Mouse (Mus musculus): ENCODE measurements around the gene Eri2. TPM values are rescaled to one million over a fixed set of nuclear protein-coding genes. Genes with fewer than 3 reads are reported as not detected.

Gene Eri2
- polyA plus RNA-seq, 1 experiment from 2014 or later = 24.2 TPM

DNA sequence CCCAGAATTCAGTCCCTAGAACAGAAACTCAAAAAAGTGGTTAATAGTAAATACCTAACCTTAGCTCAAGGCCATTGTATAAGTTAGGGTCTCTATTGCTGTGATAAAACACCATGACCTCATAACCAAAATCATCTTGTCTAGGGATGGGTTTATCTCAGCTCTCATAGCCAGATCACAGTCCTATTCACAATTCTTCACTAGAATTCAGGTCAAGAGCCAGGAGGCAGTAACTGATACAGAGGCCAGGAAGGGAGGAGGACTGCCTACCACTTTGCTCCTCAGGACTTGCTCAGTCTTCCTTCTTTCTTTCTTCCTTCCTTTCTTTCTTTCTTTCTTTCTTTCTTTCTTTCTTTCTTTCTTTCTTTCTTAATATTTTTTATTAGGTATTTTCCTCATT, 1.5 kb upstream of the Eri2 start:
- H3K4me3 ChIP-seq (ENCODE audit: low read depth, low read length) = peak overlapping the region; percentile 74
- H3K27ac ChIP-seq (ENCODE audit: low read depth) = no peak overlapping the region
- peaks cover 11% of the 10 kb centered on the region for H3K36me3 ChIP-seq (ENCODE audit: control insufficient read depth, insufficient read depth, low read length)
- ATAC-seq (replicated peaks; ENCODE audit: low FRiP score, low TSS enrichment, low read depth) (no peak), DNase-seq (ENCODE audit: low spot score) (no peak)
- H3K27me3 ChIP-seq (replicated peaks; ENCODE audit: control insufficient read depth, insufficient read depth, low read length) = no peaks in the 10 kb centered on the region
- H3K4me1 ChIP-seq (replicated peaks; ENCODE audit: control insufficient read depth, insufficient read depth, low read length) = peaks cover 9% of the 10 kb centered on the region
- H3K4me2 ChIP-seq (ENCODE audit: low read length) = peak overlapping the region; percentile 72
- peak overlapping the region; percentile 32; the same call in 1 of the 2 replicates for H3K9ac ChIP-seq (ENCODE audit: low read length)
- H3K9me3 ChIP-seq (ENCODE audit: control insufficient read depth, low read length) = no peaks in the 10 kb centered on the region

DNA sequence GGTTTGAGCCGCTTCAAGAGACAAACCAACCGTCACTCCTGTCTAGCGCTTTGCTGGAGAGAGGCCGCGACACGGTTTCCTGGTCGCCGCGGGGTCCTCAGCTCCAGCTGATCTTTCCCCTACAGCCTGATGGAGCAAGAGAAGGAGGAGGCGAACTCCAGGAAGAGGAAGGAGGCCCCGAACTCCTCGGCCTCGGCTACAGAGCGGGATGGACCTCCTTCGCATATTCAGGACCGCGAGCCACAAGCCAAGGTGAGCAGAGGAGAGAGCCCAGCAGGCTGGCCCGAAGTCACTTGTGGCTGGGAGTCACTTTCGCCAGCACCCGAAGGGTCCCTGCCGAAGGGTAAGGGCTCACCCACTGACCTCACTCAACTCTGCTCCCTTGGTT, 387 bp upstream of the Eri2 start:
- Histone ChIP-seq H3K4me1 (replicated peaks; ENCODE audit: control insufficient read depth, insufficient read depth, low read length) (peaks cover 9% of the 10 kb centered on the region), H3K27me3 (replicated peaks; ENCODE audit: control insufficient read depth, insufficient read depth, low read length) (no peaks in the 10 kb centered on the region), H3K9me3 (ENCODE audit: control insufficient read depth, low read length) (no peaks in the 10 kb centered on the region), H3K4me3 (ENCODE audit: low read depth, low read length) (peak overlapping the region; percentile 74), H3K36me3 (ENCODE audit: control insufficient read depth, insufficient read depth, low read length) (peaks cover 19% of the 10 kb centered on the region), H3K9ac (ENCODE audit: low read length) (peak overlapping the region; percentile 69), H3K27ac (ENCODE audit: low read depth) (peak overlapping the region; percentile 68), H3K4me2 (ENCODE audit: low read length) (peak overlapping the region; percentile 72)
- no peak for DNase-seq (ENCODE audit: low spot score)
- peak; percentile 83 for ATAC-seq (replicated peaks; ENCODE audit: low FRiP score, low TSS enrichment, low read depth)
- WGBS = 0% methylated on average over 21 of the region's 21 CpGs

DNA sequence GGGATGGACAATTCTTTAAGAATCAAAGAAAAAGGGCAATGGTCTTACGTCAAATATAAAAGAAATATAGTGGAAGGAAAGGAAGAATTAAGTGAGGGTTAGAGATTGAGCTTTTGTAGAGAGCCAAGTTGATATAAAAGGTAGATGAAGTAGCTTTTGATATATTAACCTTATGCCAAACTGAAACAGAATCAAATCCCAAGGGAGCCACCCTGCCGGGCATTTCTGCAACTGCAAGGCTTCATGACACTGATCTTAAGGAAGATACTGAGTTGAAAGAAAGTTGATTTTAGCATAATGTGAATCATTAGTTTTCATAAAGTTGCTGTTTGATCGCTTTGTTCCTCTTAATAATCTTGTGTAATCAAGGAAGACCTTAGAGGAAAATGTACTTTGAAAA, 4.8 kb downstream of the Eri2 start:
- no peaks in the 10 kb centered on the region for H3K27me3 ChIP-seq (replicated peaks; ENCODE audit: control insufficient read depth, insufficient read depth, low read length)
- peaks cover 63% of the 10 kb centered on the region for H3K36me3 ChIP-seq (ENCODE audit: control insufficient read depth, insufficient read depth, low read length)
- 90% methylated on average over 3 of the region's 3 CpGs for WGBS
- DNase-seq (ENCODE audit: low spot score) = no peak
- no peak overlapping the region for H3K9ac ChIP-seq (ENCODE audit: low read length)
- H3K4me3 ChIP-seq (ENCODE audit: low read depth, low read length) = no peak overlapping the region
- H3K27ac ChIP-seq (ENCODE audit: low read depth) = no peak overlapping the region
- no peak overlapping the region for H3K4me2 ChIP-seq (ENCODE audit: low read length)
- no peaks in the 10 kb centered on the region for H3K9me3 ChIP-seq (ENCODE audit: control insufficient read depth, low read length)
- peaks cover 3% of the 10 kb centered on the region; the same call in 1 of the 2 replicates for H3K4me1 ChIP-seq (replicated peaks; ENCODE audit: control insufficient read depth, insufficient read depth, low read length)
- ATAC-seq (replicated peaks; ENCODE audit: low FRiP score, low TSS enrichment, low read depth) = no peak

DNA sequence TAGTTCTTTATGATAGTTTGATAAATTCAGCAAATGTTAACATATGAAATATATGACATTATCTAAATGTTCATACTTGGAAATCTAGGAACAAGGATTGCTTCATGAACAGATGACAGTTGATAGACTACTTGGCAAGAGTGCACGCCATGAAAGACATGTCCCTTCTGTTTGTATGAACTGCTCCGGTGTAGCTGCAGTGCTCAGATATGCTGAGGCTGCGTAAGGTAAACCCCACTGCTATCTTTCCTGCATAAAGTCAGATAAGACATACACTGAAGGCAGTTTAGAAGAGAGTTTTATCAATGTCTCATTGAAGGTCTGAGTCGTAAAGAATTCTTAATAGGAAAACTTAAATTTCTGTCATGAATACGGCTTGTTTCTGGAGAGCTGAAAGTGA, 8.9 kb downstream of the Eri2 start:
- DNase-seq (ENCODE audit: low spot score) (no peak), ATAC-seq (replicated peaks; ENCODE audit: low FRiP score, low TSS enrichment, low read depth) (no peak)
- WGBS = 92% methylated on average over 5 of the region's 5 CpGs
- H3K27ac ChIP-seq (ENCODE audit: low read depth) = no peak overlapping the region
- H3K4me3 ChIP-seq (ENCODE audit: low read depth, low read length) = no peak overlapping the region
- H3K27me3 ChIP-seq (replicated peaks; ENCODE audit: control insufficient read depth, insufficient read depth, low read length) = no peaks in the 10 kb centered on the region
- H3K4me1 ChIP-seq (replicated peaks; ENCODE audit: control insufficient read depth, insufficient read depth, low read length) = no peaks in the 10 kb centered on the region
- no peak overlapping the region for H3K4me2 ChIP-seq (ENCODE audit: low read length)
- H3K9ac ChIP-seq (ENCODE audit: low read length) = no peak overlapping the region
- H3K9me3 ChIP-seq (ENCODE audit: control insufficient read depth, low read length) = no peaks in the 10 kb centered on the region
- H3K36me3 ChIP-seq (ENCODE audit: control insufficient read depth, insufficient read depth, low read length) = peaks cover 64% of the 10 kb centered on the region

DNA sequence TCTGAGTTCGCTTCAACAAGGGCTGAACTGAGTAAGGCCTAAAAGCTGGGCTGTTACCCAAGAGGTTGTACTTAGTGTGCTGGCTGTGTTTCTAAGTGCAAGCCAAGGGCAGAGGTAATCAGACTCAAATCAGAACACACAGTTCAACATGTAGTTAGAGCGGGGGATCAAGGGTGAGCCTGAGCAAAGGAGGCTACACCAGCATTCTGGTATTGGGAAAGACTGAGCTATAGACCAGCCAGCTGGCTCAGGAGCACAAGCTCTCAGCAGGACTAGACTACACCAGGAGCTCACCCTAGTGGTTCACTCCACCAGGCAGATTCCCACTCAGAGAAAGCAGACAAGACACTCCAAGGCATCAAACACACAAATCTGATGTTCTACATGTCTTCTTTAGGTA, 10.4 kb downstream of the Eri2 start:
- no peak overlapping the region for H3K27ac ChIP-seq (ENCODE audit: low read depth)
- peaks cover 50% of the 10 kb centered on the region for H3K36me3 ChIP-seq (ENCODE audit: control insufficient read depth, insufficient read depth, low read length)
- DNase-seq (ENCODE audit: low spot score) (no peak), ATAC-seq (replicated peaks; ENCODE audit: low FRiP score, low TSS enrichment, low read depth) (no peak)
- H3K4me1 ChIP-seq (replicated peaks; ENCODE audit: control insufficient read depth, insufficient read depth, low read length) = no peaks in the 10 kb centered on the region
- H3K9me3 ChIP-seq (ENCODE audit: control insufficient read depth, low read length) = no peaks in the 10 kb centered on the region
- H3K9ac ChIP-seq (ENCODE audit: low read length) = no peak overlapping the region
- no peak overlapping the region for H3K4me2 ChIP-seq (ENCODE audit: low read length)
- 95% methylated on average over 2 of the region's 2 CpGs for WGBS
- no peaks in the 10 kb centered on the region for H3K27me3 ChIP-seq (replicated peaks; ENCODE audit: control insufficient read depth, insufficient read depth, low read length)
- H3K4me3 ChIP-seq (ENCODE audit: low read depth, low read length) = no peak overlapping the region

DNA sequence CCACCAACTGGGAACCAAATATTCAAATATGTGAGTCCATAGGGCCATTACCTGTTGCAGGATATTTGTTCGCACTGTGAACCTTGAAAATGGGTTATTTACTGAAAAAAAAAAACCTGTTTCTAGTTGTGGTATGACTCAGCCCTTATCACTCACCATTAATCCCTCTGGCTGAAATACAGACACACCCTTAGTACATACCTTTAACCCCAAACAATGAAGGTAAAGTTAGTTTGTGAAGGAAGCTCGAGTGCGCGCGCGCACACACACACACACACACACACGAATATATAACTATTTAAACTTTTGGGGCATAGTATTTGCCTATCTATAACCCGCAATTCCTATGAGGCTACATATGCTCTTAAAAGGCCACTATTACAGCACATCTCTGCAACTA, 24.0 kb downstream of the Eri2 start:
- no peaks in the 10 kb centered on the region for H3K4me1 ChIP-seq (replicated peaks; ENCODE audit: control insufficient read depth, insufficient read depth, low read length)
- no peaks in the 10 kb centered on the region for H3K27me3 ChIP-seq (replicated peaks; ENCODE audit: control insufficient read depth, insufficient read depth, low read length)
- peak; percentile 64; the same call in 1 of the 2 replicates for ATAC-seq (replicated peaks; ENCODE audit: low FRiP score, low TSS enrichment, low read depth)
- no peak overlapping the region for H3K4me2 ChIP-seq (ENCODE audit: low read length)
- no peak overlapping the region for H3K9ac ChIP-seq (ENCODE audit: low read length)
- H3K27ac ChIP-seq (ENCODE audit: low read depth) = no peak overlapping the region
- no peak for DNase-seq (ENCODE audit: low spot score)
- WGBS = 85% methylated on average over 8 of the region's 8 CpGs
- no peaks in the 10 kb centered on the region for H3K9me3 ChIP-seq (ENCODE audit: control insufficient read depth, low read length)
- no peak overlapping the region for H3K4me3 ChIP-seq (ENCODE audit: low read depth, low read length)
- H3K36me3 ChIP-seq (ENCODE audit: control insufficient read depth, insufficient read depth, low read length) = no peaks in the 10 kb centered on the region

DNA sequence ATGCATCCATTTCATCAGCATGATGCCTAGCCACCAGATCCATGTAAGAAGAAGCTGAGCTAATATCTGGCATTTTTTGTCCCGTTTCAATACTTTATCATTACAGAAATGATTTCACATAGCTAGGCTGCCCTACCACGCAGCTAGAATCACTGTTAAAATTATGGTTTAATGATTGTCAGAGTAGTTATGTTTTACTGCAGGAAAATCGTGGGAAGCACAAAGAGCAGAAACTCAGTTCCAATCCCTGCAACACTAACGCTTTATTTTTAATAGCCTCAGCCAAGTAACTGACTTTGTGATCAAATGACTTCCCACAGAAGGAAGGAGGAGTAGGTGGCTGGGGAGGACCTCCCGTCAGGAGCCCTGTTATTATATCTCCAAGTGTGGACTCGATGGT, 26.9 kb downstream of the Eri2 start:
- DNase-seq (ENCODE audit: low spot score) (no peak), ATAC-seq (replicated peaks; ENCODE audit: low FRiP score, low TSS enrichment, low read depth) (no peak)
- H3K4me1 ChIP-seq (replicated peaks; ENCODE audit: control insufficient read depth, insufficient read depth, low read length) = no peaks in the 10 kb centered on the region
- no peak overlapping the region for H3K4me2 ChIP-seq (ENCODE audit: low read length)
- no peak overlapping the region for H3K9ac ChIP-seq (ENCODE audit: low read length)
- 73% methylated on average over 6 of the region's 6 CpGs for WGBS
- no peak overlapping the region for H3K27ac ChIP-seq (ENCODE audit: low read depth)
- no peak overlapping the region for H3K4me3 ChIP-seq (ENCODE audit: low read depth, low read length)
- H3K27me3 ChIP-seq (replicated peaks; ENCODE audit: control insufficient read depth, insufficient read depth, low read length) = no peaks in the 10 kb centered on the region
- no peaks in the 10 kb centered on the region for H3K36me3 ChIP-seq (ENCODE audit: control insufficient read depth, insufficient read depth, low read length)
- H3K9me3 ChIP-seq (ENCODE audit: control insufficient read depth, low read length) = no peaks in the 10 kb centered on the region

DNA sequence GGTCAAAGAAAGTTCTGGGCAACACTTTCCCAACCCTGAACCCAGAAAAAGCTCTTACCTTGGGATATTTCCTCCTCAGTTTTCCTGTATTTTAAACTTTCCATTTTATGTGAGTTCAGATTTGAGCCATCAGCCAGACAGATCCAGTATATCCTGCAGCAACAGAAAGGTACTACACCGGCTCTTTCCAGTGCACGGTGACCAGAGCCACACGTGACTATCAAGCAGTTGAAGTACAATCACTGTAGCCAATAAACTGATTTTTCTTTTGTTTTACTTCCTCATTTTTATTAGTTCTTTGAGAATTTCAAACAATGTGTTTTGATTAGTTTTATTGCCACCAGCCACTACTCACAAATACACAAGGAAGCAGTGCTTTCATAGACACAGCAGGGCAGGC, 29.5 kb downstream of the Eri2 start:
- no peak overlapping the region for H3K27ac ChIP-seq (ENCODE audit: low read depth)
- no peaks in the 10 kb centered on the region for H3K36me3 ChIP-seq (ENCODE audit: control insufficient read depth, insufficient read depth, low read length)
- no peak for DNase-seq (ENCODE audit: low spot score)
- ATAC-seq (replicated peaks; ENCODE audit: low FRiP score, low TSS enrichment, low read depth) = peak; percentile 82
- no peaks in the 10 kb centered on the region for H3K4me1 ChIP-seq (replicated peaks; ENCODE audit: control insufficient read depth, insufficient read depth, low read length)
- H3K9ac ChIP-seq (ENCODE audit: low read length) = no peak overlapping the region
- H3K4me2 ChIP-seq (ENCODE audit: low read length) = no peak overlapping the region
- 76% methylated on average over 3 of the region's 3 CpGs for WGBS
- H3K9me3 ChIP-seq (ENCODE audit: control insufficient read depth, low read length) = no peaks in the 10 kb centered on the region
- H3K4me3 ChIP-seq (ENCODE audit: low read depth, low read length) = no peak overlapping the region
- no peaks in the 10 kb centered on the region for H3K27me3 ChIP-seq (replicated peaks; ENCODE audit: control insufficient read depth, insufficient read depth, low read length)

DNA sequence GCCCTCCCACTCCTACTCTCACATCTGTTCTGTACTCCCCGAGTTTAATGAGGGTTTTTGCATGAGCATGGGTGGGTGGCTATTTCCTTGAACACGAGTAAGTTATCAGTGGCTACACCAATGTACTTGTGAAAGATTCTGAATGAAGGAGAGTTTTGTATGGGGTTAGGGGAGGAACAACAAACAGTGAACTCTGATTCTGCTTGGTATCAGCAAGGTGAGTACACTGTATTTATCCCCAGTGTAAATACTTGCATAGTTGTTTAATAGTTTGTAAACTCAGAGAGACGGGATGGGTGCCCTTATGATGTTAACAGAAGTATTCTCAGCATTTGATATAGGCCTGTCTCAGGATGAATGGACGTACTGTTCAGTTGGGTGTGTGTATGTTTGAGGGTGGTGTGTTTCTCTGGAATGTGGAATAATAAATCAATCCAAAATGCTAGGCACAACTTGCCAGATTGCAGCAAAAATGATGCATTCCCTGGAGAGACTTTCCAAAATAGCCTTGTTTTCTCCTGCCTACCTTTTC, 31.6 kb downstream of the Eri2 start:
- no peak for ATAC-seq (replicated peaks; ENCODE audit: low FRiP score, low TSS enrichment, low read depth)
- Histone ChIP-seq H3K4me3 (ENCODE audit: low read depth, low read length) (no peak overlapping the region), H3K27me3 (replicated peaks; ENCODE audit: control insufficient read depth, insufficient read depth, low read length) (no peaks in the 10 kb centered on the region), H3K4me1 (replicated peaks; ENCODE audit: control insufficient read depth, insufficient read depth, low read length) (no peaks in the 10 kb centered on the region), H3K36me3 (ENCODE audit: control insufficient read depth, insufficient read depth, low read length) (no peaks in the 10 kb centered on the region), H3K9me3 (ENCODE audit: control insufficient read depth, low read length) (no peaks in the 10 kb centered on the region), H3K4me2 (ENCODE audit: low read length) (no peak overlapping the region), H3K9ac (ENCODE audit: low read length) (no peak overlapping the region), H3K27ac (ENCODE audit: low read depth) (no peak overlapping the region)
- DNase-seq (ENCODE audit: low spot score) = no peak
- 20% methylated on average over 4 of the region's 4 CpGs for WGBS

All from intestine, embryonic 14.5 days (tissue).